Mouse (Mus musculus): ENCODE measurements around the gene Rela.
"Not testable (repeated sequence)": the region's sequence is repeated elsewhere in the genome, so short reads cannot be mapped to it uniquely, and the experiment has no call there.

Rela gene

DNA sequence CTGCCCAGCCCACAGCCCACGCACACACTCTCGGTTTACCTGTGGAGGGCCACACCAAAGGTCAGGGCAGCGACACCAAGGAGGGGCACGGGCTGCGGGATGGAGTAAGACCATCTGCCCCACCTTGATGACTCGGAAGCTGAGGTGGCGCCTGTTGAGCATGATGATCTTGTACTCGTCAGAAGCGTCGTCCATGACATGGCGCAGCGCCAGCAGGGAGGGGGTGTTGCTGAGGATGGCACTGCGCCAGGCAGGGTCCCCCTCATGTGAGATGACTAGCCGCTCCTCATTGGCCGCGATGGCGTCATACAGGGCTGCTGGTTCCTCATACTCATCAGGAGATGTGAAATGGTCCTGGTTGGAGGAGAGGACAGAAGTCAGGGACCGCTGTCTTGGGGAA, 29.1 kb downstream of the Rela start:
- DNase-seq: no peak

DNA sequence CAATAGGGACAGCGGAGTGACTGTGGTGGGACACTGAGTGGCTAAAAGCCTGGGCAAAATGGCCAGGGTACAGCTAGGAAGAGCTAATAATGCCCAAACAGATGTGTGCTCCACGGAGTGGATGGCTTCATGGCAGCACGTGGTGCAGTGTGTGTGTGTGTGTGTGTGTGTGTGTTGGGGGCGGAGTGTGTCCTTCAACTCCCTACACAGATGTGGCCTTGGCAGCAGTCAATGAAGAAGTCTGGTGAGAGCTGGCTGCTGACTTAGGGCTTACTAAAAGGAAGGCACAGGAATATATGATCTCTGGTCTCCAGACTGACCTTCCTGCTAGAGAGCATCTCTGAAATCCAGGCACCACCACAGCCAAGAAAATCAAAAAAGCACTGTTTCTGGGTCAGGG, 31.1 kb downstream of the Rela start:
- no peak for DNase-seq

DNA sequence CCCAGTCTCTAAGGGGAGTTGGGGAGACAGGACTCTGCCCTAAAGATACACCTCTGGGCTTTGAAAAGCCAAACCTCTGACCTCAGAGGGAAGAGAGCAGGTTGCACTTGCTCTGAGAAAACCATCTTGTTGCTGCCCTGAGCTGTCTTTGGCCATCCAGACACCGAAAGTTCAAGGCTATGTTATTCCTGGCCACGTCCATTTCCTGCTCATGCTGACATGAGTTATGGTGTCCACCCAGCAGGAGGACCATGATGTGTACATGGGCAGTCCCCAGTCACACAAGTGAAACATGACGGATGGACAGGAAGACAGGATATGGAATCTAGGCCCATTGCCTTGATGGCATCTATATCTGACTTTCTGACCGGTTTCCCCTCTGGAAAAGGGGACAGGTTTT, 43.1 kb downstream of the Rela start:
- no peak for DNase-seq

DNA sequence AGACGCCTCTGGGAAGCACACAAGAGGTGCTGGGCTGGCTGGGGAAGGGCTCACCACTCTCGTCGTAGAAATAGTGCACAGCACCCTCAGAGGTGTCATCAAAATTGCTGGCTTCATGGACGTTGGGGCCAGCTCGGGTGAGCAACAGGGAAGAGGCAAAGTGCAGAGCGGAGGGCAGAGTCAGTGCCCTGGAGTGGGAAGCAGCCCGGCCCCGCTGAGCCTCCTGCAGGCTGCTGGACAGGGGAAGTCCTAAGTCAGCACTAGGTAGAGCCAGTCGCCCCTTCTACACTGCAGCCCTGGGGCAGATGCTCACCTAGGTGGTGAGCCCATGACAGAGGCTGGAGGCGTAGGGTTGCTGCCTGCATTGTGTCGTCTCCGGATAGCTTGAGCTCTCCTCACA, 47.0 kb downstream of the Rela start:
- DNase-seq: no peak

DNA sequence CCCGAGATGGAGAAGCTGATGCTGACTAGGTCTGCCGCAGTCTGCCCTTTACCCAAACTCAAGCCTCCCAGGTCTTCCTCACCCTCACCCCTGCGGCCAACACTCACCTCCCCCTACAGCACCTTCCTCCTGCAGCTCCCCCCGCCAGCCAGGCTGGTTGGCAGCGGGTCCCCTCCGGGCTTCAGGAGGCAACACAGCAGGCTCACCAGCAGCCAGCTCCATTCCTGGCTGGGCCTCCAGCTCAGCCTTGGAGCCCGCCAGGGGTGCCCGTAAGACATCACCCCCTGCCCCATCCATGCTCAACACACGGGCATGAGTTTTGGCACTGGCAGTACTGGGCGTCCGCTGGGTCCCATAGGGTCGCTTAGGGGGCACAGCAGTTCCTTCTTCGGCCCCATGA, 47.7 kb downstream of the Rela start:
- peak in 1 of 2 experiments; percentile 16 for DNase-seq

DNA sequence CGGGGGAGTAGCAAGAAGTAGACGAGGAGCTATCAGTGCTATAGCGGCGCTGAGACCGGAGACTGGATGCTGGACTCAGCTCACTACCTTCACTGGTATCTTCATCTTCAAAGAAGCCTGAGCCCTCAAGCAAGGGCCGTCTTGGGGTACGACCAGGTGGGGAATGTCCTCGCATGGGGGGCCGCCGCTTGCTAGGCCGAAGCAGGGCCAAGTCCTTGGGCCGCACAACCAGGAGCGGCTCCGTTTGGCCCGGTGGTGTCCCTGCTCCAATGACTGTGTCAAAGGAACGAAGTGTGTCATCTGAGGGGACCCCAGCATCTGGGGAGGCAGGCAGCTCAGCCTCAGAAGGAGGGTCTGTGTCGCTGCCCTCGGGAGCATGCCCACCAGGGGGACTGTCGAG, 48.1 kb downstream of the Rela start:
- peak in 1 of 2 experiments; percentile 15 for DNase-seq

DNA sequence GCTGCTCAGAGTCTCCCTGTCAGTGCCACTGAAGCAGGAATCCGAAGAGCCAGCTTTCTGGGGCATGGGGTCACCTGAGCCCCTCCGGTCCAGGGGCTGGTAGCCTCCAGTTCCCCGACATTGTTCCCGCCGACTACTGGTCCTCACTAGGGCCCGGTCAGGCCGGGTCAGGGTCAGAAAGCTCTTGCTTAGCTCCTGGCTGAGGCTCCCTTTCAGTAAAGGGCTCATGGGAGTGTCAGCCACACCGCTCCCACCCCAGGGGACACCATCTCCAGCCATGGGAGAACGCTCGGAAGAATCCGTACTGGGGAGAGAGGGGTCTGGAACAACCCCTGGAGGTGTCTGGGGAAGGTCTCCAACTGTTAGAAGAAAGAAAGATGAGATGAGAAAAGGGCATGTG, 48.6 kb downstream of the Rela start:
- no peak for DNase-seq

DNA sequence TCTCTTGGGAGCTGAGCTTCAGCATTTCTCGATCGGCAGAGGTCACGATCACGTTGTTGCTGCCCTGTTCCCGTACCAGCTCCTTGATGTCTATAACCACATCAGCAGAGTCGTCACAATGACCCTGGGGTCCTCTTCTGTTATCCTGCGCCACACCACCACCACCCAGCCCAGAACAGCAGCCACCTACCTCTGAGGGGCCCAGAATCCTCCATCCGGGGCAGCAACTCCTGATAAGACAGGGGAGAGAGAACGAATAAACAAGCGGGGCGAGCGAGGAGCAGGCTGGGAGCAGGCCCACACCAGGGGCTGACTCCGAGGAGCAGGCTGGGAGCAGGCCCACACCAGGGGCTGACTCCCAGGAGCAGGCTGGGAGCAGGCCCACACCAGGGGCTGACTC, 49.2 kb downstream of the Rela start:
- DNase-seq: no peak

DNA sequence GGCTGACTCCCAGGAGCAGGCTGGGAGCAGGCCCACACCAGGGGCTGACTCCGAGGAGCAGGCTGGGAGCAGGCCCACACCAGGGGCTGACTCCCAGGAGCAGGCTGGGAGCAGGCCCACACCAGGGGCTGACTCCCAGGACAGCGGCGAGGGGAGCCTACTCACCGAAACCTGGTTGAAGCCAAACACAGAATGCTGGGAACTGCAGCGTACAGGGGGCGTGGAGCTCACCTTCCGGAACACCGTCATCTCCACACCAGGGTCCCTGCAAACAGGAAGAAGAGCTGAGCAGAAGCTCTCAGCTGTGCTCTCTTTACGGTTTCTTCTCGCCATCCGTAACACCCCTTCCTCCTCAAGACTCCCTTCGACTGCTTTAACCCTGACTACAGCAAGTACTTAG, 49.7 kb downstream of the Rela start:
- not testable (repeated sequence) for DNase-seq

DNA sequence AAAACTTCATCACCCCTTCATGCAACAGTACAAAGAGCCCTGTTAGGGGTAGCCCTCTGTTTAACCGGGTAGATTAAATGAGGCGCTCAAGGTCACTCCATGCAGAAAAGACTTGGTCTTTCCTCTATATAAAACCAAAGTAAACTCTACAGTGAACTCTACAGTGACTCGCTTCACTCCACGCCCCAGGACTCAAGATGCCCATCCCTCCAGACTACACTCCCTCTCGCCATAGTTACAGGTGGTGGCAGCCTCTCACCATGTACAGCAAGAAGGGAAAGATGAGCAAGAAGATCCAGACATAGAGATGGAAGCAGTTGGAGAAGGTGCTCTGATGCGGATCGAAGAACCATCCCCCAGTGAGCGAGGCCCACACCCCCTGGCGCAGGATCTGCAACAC, 50.5 kb downstream of the Rela start:
- DNase-seq: no peak

DNA sequence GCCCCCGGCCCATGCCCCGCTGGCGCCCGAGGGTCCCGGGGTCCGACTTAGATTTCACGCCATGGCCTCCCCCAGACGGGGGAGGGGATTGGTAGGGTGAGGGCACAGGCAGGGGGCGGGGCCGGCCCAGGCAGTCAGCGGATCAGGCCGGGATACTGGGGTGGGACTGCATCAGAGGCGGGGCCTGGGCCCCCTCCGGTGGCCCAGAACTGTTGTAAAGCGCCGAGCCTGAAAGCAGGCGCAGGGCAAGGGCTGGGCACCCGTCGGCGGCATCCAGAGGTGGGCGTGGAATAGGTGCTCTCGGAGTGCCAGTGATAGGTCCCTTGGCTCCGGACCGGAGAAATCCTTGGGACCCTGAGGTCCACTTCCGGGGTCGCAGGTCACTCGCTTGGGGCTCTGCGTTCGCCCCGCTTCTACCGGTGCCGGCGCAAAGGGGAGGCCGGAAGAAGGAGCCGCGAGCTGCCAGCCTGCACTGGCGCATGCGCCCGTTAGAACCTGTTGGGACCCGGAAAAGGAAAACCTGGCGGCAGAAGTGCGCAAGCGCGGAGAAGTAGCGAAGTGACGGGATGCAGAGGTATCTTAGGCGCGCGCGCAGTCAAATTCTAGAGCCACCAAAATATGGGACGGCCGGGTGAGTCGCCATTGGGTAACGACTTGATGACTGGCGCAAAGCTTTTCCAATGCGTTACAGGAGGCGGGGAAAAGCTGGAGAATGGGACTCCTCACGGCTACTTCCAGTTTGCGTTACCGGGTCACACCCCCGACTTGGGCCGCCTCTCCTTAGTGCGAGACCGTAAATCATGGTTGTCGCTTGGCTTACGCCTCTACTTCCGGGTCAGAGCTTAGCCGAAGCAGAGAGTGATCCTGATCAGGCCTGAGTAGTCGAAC, 51.2 kb downstream of the Rela start, which contains the start of the genes Map3k11 and Pcnx3:
Gene Map3k11 (plus strand): TSS at position 543 of the 888 bp plus-strand sequence.
Gene Pcnx3 (minus strand): TSS at position 709 of the 888 bp plus-strand sequence.
- peak; percentile 94 to 98 for DNase-seq

DNA sequence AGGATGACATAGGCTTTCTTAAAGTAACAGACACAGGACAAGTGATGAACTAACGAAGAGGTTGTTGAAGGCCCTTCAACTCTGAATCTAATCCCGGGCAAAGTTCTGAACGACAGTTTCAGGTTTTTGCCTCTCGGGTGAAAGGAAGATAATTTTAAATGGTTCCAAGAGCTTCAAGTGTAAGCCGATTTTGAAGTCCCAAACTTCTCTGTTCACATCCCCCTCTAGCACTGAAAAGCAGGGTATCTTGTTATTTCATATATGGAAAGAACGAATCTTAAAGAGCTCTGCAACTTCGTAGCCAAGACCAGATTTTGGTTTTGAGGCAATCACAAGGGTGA, 51.8 kb downstream of the Rela start:
- DNase-seq: no peak

DNA sequence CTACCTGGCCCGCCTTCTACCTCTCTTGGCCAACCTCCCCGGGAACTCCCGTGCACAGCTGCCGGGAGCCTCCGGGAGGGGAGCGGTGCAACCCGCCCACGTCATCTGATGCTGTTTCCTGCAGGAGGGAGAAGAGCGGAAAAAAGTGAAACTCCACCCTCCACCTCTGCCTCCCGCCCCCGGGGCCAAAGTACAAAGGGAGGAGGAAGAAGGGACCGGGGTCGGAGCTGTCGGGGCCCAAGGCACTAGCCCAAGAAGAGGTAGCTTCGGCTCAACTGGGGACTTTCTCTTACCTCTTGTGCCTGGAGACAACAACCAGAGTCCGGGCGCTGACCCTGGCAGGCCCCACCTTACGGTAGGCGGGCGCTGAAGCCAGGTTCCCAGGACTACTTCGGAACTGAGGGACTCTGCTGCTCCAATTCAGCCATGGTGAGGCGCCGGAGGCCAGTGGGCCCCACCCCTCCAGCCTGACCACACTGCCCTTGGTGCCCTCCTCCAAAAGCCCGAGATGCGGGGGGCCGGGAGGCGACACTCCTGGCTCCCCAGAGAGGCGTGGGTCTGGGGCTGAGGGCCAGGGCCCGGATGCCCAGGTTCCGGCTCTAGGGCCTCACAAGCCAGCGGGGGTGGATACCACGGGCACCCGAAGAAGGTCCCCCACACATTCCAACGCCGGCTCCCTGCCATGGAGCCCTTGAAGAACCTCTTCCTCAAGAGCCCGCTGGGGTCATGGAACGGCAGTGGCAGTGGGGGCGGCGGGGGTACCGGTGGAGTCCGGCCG, 52.5 kb downstream of the Rela start:
- DNase-seq: peak; percentile 89 to 95

DNA sequence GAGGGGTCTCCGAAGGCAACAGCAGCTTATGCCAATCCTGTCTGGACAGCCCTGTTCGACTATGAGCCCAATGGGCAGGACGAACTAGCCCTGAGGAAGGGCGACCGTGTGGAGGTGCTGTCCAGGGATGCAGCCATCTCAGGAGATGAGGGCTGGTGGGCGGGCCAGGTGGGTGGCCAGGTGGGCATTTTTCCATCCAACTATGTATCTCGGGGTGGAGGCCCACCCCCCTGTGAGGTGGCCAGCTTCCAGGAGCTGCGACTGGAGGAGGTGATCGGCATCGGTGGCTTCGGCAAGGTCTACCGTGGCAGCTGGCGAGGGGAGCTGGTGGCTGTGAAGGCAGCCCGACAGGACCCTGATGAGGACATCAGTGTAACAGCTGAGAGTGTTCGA, 53.1 kb downstream of the Rela start:
- no peak for DNase-seq

DNA sequence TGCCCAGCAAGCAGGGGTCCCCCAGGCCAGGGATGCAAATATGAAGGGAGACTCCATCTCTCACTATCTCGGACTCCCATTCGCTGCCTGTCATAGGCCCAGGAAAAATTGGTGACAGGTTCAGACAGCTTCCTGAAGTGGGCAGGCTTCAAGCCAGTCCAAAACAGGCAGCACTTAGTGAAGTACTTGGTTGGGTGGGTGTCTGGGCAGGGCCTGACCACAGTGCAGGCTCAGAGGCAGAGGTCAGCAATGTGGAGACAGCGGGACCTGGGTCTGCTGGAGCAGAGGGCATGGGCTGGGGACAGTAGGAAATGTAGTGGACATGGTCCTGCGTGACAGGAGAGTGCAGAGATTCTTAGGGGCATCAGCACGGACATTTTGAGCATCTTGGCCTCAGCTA, 54.3 kb downstream of the Rela start:
- DNase-seq: no peak

DNA sequence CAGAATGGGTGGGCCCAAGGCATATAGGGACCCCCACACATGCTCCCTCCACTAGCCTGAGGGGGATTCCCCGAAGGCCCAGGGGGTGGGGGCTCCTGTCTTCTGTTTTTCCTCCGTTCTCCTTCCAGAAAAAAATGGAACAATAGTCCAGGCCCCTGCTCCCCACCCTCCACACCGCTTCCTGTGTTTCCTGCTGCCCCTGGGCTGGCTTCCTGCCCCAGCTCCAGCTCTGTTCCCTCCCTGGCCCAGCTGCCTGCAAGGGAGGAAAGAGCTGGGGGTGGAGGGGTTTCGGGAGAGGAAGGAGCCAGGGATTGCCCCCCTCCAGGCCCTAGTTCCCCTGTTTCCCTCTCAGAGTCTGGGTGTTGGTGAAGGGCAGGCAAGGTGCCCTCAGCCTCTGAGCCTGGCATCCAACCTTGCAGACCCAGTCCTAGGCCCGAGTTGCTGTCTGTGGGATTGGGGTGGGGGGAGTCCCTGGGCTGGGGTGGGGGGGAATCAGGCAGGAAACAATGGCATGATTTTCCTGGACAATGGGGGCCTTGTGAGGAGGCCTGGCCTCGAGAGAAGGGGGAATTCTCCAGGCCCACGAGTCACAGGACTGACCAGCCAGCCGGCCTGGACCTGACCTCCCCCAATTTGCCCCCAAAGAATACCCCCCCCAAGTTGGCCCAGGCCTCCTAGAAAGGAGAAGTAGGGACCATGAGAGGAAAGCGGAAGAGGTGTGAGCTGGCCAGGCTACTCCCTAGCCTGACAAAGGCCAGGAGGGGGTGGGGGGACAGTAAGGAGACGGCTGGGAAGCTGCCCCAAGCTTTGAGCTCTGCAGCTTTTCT, 55.0 kb downstream of the Rela start:
- DNase-seq: peak in 1 of 2 experiments; percentile 30

DNA sequence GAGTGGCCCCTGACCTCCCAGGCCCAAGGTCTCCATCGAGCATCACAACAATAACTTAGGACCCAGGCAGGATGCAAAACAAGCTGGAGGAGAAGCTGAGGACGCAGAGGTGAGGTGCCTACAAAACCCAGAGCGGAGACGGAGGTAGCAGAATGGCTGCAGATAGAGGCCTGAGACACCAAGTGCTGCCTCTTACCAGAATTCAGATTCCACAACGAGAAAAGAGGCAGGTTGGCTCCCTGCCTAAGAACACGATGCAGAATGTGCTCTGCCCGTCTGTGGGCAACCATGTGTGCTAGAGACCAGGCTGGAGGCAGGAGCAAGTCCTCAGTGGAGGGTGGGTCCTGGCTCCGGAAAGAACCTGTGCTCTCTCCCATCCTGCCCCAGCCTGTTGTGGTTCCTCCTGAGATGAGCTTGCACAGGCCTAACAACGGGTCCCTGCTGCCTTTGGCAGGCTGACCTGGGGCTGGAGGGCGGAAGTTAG, 55.7 kb downstream of the Rela start:
- no peak for DNase-seq

DNA sequence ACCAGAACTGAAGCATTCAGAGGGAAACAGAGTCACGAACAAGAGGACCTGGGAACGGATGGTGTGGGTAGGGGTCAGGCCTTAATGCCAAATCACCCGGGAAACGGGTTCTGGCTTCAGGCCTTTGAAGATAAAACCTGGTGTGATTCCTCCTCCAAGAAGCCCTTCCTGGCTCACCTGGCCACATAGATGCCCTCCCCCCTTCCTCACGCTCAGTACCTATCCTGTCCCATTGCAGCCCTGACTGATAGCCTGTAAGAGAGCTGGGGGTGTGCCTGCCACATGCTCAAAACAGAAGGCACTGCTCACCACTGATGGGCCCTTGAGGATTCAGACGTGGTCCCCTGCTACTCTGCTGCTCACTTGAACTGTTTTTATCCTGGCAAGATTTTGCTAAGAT, 56.5 kb downstream of the Rela start:
- DNase-seq: no peak

DNA sequence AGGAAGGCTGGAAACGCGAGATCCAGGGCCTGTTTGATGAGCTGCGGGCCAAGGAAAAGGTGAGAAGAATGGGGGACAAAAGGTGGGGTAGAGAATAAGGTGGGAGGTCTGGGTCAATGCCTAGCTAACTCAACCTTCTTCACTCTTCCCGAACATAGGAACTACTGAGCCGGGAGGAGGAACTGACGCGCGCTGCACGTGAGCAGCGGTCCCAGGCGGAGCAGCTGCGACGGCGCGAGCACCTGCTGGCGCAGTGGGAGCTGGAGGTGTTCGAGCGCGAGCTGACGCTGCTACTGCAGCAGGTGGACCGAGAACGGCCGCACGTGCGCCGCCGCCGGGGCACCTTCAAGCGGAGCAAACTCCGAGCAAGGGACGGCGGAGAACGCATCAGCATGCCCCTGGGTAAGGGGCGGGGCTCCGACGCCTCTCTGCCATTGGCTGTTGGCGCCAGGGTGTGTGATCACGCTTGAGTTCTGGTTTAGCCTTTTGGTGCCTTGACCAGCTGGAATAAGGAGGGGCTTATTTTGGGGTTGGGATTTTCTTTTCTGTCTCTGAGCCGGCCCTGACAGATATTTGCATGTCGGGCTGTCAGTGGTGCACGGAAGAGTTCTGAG, 58.7 kb downstream of the Rela start:
- no peak for DNase-seq
